Mouse (Mus musculus): ENCODE results near the gene Olfr324.

The Olfr324 gene

GRCm38 (mm10) chr11:58594814-58595213 is at the start of gene Olfr324:
TSS of gene Olfr324 (plus strand) at chr11:58595114.
- DNase-seq (ENCODE audit: extremely low read depth, insufficient read length, low spot score) = no peak

- DNase-seq (ENCODE audit: extremely low read depth, insufficient read length, low spot score) = no peak
Measured at GRCm38 (mm10) chr11:58546322-58546721, 48.6 kb upstream of the Olfr324 start, which contains the start of gene Olfr329-ps. TSS of gene Olfr329-ps (minus strand) at chr11:58546422.

GRCm38 (mm10) chr11:58555536-58555935 is 39.4 kb upstream of the Olfr324 start, which contains the start of gene Olfr328:
TSS of gene Olfr328 (minus strand) at chr11:58555636.
- DNase-seq (ENCODE audit: extremely low read depth, insufficient read length, low spot score) = no peak

GRCm38 (mm10) chr11:58570405-58570804 is 24.5 kb upstream of the Olfr324 start, which contains the start of gene Olfr224:
TSS of gene Olfr224 (minus strand) at chr11:58570553.
- no peak for DNase-seq (ENCODE audit: extremely low read depth, insufficient read length, low spot score)

- no peak for DNase-seq (ENCODE audit: extremely low read depth, insufficient read length, low spot score)
Measured at GRCm38 (mm10) chr11:58577430-58577829, 17.5 kb upstream of the Olfr324 start, which contains the start of gene Olfr325. TSS of gene Olfr325 (plus strand) at chr11:58577730.

GRCm38 (mm10) chr11:58578636-58579035 is 16.3 kb upstream of the Olfr324 start:
- no peak for DNase-seq (ENCODE audit: extremely low read depth, insufficient read length, low spot score)

- DNase-seq (ENCODE audit: extremely low read depth, insufficient read length, low spot score) = no peak
Measured at GRCm38 (mm10) chr11:58587898-58588348, 7.0 kb upstream of the Olfr324 start.

- no peak for DNase-seq (ENCODE audit: extremely low read depth, insufficient read length, low spot score)
Measured at GRCm38 (mm10) chr11:58588620-58589250, 6.2 kb upstream of the Olfr324 start.

- no peak for DNase-seq (ENCODE audit: extremely low read depth, insufficient read length, low spot score)
Measured at GRCm38 (mm10) chr11:58597837-58598236, 2.9 kb downstream of the Olfr324 start.

GRCm38 (mm10) chr11:58602062-58602461 is 7.1 kb downstream of the Olfr324 start:
- DNase-seq (ENCODE audit: extremely low read depth, insufficient read length, low spot score) = no peak

- DNase-seq (ENCODE audit: extremely low read depth, insufficient read length, low spot score) = no peak
Measured at GRCm38 (mm10) chr11:58602800-58603560, 8.1 kb downstream of the Olfr324 start.

- no peak for DNase-seq (ENCODE audit: extremely low read depth, insufficient read length, low spot score)
Measured at GRCm38 (mm10) chr11:58604688-58605087, 9.8 kb downstream of the Olfr324 start.

- DNase-seq (ENCODE audit: extremely low read depth, insufficient read length, low spot score) = no peak
Measured at GRCm38 (mm10) chr11:58605228-58605627, 10.3 kb downstream of the Olfr324 start.

- DNase-seq (ENCODE audit: extremely low read depth, insufficient read length, low spot score) = no peak
Measured at GRCm38 (mm10) chr11:58606177-58606919, 11.4 kb downstream of the Olfr324 start.

- no peak for DNase-seq (ENCODE audit: extremely low read depth, insufficient read length, low spot score)
Measured at GRCm38 (mm10) chr11:58607030-58607429, 12.1 kb downstream of the Olfr324 start.

GRCm38 (mm10) chr11:58613359-58613758 is 18.4 kb downstream of the Olfr324 start:
- no peak for DNase-seq (ENCODE audit: extremely low read depth, insufficient read length, low spot score)

- DNase-seq (ENCODE audit: extremely low read depth, insufficient read length, low spot score) = no peak
Measured at GRCm38 (mm10) chr11:58614526-58614925, 19.6 kb downstream of the Olfr324 start.

- no peak for DNase-seq (ENCODE audit: extremely low read depth, insufficient read length, low spot score)
Measured at GRCm38 (mm10) chr11:58615975-58616374, 21.1 kb downstream of the Olfr324 start, which contains the start of gene 2210407C18Rik. TSS of gene 2210407C18Rik (minus strand) at chr11:58616075.

- no peak for DNase-seq (ENCODE audit: extremely low read depth, insufficient read length, low spot score)
Measured at GRCm38 (mm10) chr11:58618369-58618768, 23.5 kb downstream of the Olfr324 start.

- no peak for DNase-seq (ENCODE audit: extremely low read depth, insufficient read length, low spot score)
Measured at GRCm38 (mm10) chr11:58618793-58619192, 23.9 kb downstream of the Olfr324 start.

GRCm38 (mm10) chr11:58626146-58626545 is 31.2 kb downstream of the Olfr324 start:
- no peak for DNase-seq (ENCODE audit: extremely low read depth, insufficient read length, low spot score)

All from 3134 (cell line).